Mouse (Mus musculus): ENCODE results near the gene L2hgdh. TPM values are rescaled to one million over a fixed set of nuclear protein-coding genes. Genes with fewer than 3 reads are reported as not detected.

L2hgdh gene
- polyA plus RNA-seq, 1 experiment from 2014 or later: 0.85 TPM

DNA sequence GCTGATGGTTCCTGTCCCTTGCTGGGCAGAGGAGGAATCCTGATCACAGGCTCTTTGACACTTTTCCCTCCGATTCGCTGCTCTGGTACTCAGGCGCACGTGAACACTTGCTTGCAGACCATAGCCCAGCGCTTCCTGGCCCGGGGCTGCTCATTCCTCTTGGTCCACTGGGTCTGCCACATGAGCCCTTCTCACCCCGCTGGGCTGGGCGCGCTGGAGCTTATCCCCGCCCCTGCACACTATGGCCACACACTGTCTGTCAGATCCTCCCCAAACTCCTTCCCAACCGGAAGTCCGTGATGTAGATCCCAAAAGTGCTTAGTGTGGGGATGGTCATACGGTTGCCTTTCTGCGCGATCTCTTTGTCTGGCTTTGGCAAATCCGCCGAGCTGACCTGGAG lies 31.2 kb downstream of the L2hgdh start:
- H3K79me2 ChIP-seq (ENCODE audit: inconsistent target): no peaks in the 10 kb centered on the region
- H3K27ac ChIP-seq: no peak overlapping the region
- no peak overlapping the region for H3K4me3 ChIP-seq (ENCODE audit: inconsistent target)
- H3K36me3 ChIP-seq (ENCODE audit: inconsistent target): no peaks in the 10 kb centered on the region
- WGBS (ENCODE audit: missing documents): 96% methylated on average over 17 of the region's 17 CpGs

DNA sequence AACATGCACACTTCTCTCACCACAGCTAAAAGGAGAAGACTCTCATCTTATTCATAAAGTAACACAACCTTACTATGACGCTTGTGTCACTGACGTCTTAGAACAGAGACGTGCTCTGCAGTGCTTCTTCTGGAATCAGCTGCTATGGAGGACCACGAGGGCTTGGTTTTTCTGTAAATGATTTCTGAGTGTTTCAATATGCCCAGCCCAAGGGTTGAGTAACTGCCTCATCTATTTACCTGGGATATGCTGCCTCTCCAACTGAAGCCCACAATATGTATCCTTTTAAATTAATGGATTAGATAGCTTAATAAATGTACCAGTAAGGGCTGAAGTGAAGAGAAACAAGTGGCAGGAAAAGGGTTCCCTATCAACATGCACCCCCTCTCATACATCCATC lies 34.0 kb downstream of the L2hgdh start:
- Histone ChIP-seq H3K36me3 (ENCODE audit: inconsistent target) (no peaks in the 10 kb centered on the region), H3K79me2 (ENCODE audit: inconsistent target) (no peaks in the 10 kb centered on the region), H3K4me3 (ENCODE audit: inconsistent target) (no peak overlapping the region), H3K27ac (no peak overlapping the region)
- WGBS (ENCODE audit: missing documents): 98% methylated on average over 4 of the region's 4 CpGs

- Histone ChIP-seq H3K79me2 (ENCODE audit: inconsistent target) (no peaks in the 10 kb centered on the region), H3K36me3 (ENCODE audit: inconsistent target) (no peaks in the 10 kb centered on the region), H3K4me3 (ENCODE audit: inconsistent target) (no peak overlapping the region), H3K27ac (no peak overlapping the region)
Observed at GRCm38 (mm10) chr12:69689094-69689493, 35.6 kb downstream of the L2hgdh start.

GRCm38 (mm10) chr12:69688368-69688767 lies 36.3 kb downstream of the L2hgdh start:
- Histone ChIP-seq H3K4me3 (ENCODE audit: inconsistent target) (no peak overlapping the region), H3K79me2 (ENCODE audit: inconsistent target) (no peaks in the 10 kb centered on the region), H3K27ac (no peak overlapping the region), H3K36me3 (ENCODE audit: inconsistent target) (no peaks in the 10 kb centered on the region)
- WGBS (ENCODE audit: missing documents): 61% methylated on average over 2 of the region's 2 CpGs

DNA sequence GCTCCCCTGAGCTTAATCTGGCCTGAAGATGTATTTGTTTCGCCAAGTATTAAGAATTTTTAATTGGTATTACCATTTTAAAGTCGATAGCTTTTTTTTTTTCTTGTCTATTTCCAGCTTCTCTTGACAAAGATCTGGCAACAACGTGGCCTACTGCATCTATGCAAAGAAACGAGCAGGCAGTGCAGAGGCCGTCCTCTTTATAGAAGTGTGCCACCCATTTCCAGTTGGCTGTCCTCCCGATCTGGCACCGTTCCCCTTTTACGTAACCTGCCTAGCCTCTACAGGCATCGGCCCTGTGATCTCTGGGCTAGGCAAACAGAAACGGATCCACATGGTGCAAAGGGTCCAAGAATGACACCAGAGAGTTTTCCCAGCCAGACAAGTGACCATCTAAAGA lies 41.1 kb downstream of the L2hgdh start:
- 2% methylated on average over 10 of the region's 10 CpGs for WGBS (ENCODE audit: missing documents)
- H3K79me2 ChIP-seq (ENCODE audit: inconsistent target): peaks cover 24% of the 10 kb centered on the region
- no peaks in the 10 kb centered on the region for H3K36me3 ChIP-seq (ENCODE audit: inconsistent target)
- H3K4me3 ChIP-seq (ENCODE audit: inconsistent target): peak overlapping the region; percentile 64
- peak overlapping the region; percentile 58; the same call in 1 of the 2 replicates for H3K27ac ChIP-seq

GRCm38 (mm10) chr12:69682788-69683419 lies 41.8 kb downstream of the L2hgdh start:
- Histone ChIP-seq H3K79me2 (ENCODE audit: inconsistent target) (peaks cover 31% of the 10 kb centered on the region), H3K4me3 (ENCODE audit: inconsistent target) (peak overlapping the region; percentile 64), H3K36me3 (ENCODE audit: inconsistent target) (no peaks in the 10 kb centered on the region), H3K27ac (peak overlapping the region; percentile 58)
- WGBS (ENCODE audit: missing documents): 21% methylated on average over 14 of the region's 14 CpGs

GRCm38 (mm10) chr12:69682065-69682787 lies 42.4 kb downstream of the L2hgdh start:
- H3K79me2 ChIP-seq (ENCODE audit: inconsistent target): peaks cover 38% of the 10 kb centered on the region
- H3K4me3 ChIP-seq (ENCODE audit: inconsistent target): peak overlapping the region; percentile 64
- under 1% methylated on average over 31 of the region's 54 CpGs for WGBS (ENCODE audit: missing documents)
- H3K27ac ChIP-seq: peak overlapping the region; percentile 58
- no peaks in the 10 kb centered on the region for H3K36me3 ChIP-seq (ENCODE audit: inconsistent target)

DNA sequence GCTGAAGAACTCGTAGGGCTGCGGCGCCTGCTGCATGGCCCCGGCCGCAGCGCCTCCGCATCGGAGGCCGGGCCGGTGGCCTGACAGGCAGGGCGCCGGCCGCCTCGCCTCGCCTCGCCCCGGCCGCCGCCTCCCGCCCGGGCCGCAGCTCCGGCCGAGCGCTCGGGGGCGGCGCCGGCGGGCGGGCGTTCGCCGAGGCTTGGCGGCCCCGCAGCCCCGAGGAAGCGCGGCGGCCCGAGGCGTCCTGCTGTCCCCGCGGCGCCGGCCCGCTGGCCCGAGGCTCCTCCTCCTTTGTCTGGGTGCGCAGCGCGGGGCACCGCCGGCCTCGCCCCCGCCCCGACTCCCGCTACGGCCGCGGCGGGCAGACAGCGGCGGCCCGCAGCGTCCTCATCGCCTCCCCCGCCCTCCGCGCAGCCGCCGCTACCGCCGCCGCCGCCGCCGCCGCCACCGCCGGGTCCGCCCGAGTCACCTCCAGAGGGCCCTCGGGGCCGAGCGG lies 43.1 kb downstream of the L2hgdh start, which contains the start of gene Sos2:
Gene Sos2, minus strand, starts transcription at position 287 of the 496 bp plus-strand sequence.
- Histone ChIP-seq H3K79me2 (ENCODE audit: inconsistent target) (peaks cover 44% of the 10 kb centered on the region), H3K36me3 (ENCODE audit: inconsistent target) (no peaks in the 10 kb centered on the region), H3K27ac (peak within 1 kb of the TSS; percentile 58), H3K4me3 (ENCODE audit: inconsistent target) (peak within 1 kb of the TSS; percentile 64)
- 0% methylated on average over 48 of the region's 85 CpGs for WGBS (ENCODE audit: missing documents)

- WGBS (ENCODE audit: missing documents): 2% methylated on average over 55 of the region's 56 CpGs
- H3K79me2 ChIP-seq (ENCODE audit: inconsistent target): peaks cover 51% of the 10 kb centered on the region
- H3K36me3 ChIP-seq (ENCODE audit: inconsistent target): no peaks in the 10 kb centered on the region
- H3K27ac ChIP-seq: peak overlapping the region; percentile 41
- H3K4me3 ChIP-seq (ENCODE audit: inconsistent target): peak overlapping the region; percentile 63
Observed at GRCm38 (mm10) chr12:69680635-69681565, 43.8 kb downstream of the L2hgdh start.

DNA sequence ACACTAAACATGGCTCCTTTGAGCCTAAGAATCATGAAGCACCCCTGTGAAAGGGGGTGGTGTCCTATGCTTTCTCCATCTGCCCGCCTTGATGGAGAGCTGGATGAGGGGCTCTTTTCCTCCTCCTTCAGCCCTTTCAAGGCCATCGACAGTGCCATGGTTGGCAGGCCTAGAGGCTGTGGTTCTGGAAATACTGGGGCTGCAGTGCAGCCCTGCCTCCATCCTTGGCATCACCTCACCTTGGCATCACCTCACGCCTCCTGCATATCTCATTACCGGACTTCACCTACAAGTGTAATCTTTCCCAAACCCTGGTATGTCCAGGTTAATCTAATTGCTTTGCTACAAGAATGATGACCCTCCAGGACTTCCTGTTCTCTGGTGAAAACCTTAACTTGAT lies 48.5 kb downstream of the L2hgdh start:
- 97% methylated on average over 4 of the region's 4 CpGs for WGBS (ENCODE audit: missing documents)
- H3K4me3 ChIP-seq (ENCODE audit: inconsistent target): no peak overlapping the region
- no peak overlapping the region for H3K27ac ChIP-seq
- H3K36me3 ChIP-seq (ENCODE audit: inconsistent target): no peaks in the 10 kb centered on the region
- peaks cover 98% of the 10 kb centered on the region for H3K79me2 ChIP-seq (ENCODE audit: inconsistent target)

GRCm38 (mm10) chr12:69674576-69675537 lies 49.8 kb downstream of the L2hgdh start:
- WGBS (ENCODE audit: missing documents): 92% methylated on average over 10 of the region's 10 CpGs
- Histone ChIP-seq H3K4me3 (ENCODE audit: inconsistent target) (no peak overlapping the region), H3K36me3 (ENCODE audit: inconsistent target) (no peaks in the 10 kb centered on the region), H3K79me2 (ENCODE audit: inconsistent target) (peaks cover 100% of the 10 kb centered on the region), H3K27ac (no peak overlapping the region)

- H3K27ac ChIP-seq: no peak overlapping the region
- no peak overlapping the region for H3K4me3 ChIP-seq (ENCODE audit: inconsistent target)
- peaks cover 100% of the 10 kb centered on the region for H3K79me2 ChIP-seq (ENCODE audit: inconsistent target)
- H3K36me3 ChIP-seq (ENCODE audit: inconsistent target): no peaks in the 10 kb centered on the region
- no CpG with 5 or more reads among the region's 1 CpGs for WGBS (ENCODE audit: missing documents)
Observed at GRCm38 (mm10) chr12:69674176-69674575, 50.5 kb downstream of the L2hgdh start.

DNA sequence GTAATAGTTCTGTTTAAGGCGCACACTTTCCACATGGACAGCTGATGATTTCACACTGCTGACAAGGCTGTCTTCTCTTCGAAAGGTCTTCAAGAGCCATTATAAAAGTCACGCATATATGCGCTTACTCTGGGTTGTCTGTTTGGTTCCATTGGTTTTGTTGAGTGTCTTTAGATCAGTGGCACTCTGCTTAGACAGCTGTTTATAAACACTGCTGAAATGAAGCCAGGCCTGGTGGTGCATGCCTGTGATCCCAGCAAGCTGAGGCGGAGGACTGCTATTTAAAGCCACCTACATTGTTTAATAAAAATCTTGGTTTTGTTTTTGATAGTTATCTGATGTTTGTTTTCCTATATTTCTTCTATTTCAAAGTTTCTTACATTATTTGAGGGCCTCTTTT lies 58.0 kb downstream of the L2hgdh start:
- Histone ChIP-seq H3K4me3 (ENCODE audit: inconsistent target) (no peak overlapping the region), H3K36me3 (ENCODE audit: inconsistent target) (no peaks in the 10 kb centered on the region), H3K79me2 (ENCODE audit: inconsistent target) (peaks cover 100% of the 10 kb centered on the region), H3K27ac (no peak overlapping the region)
- WGBS (ENCODE audit: missing documents): 97% methylated on average over 5 of the region's 5 CpGs

Data from macrophage (primary cell).